Mouse (Mus musculus): ENCODE results near the gene Ano4.

Ano4 gene

DNA sequence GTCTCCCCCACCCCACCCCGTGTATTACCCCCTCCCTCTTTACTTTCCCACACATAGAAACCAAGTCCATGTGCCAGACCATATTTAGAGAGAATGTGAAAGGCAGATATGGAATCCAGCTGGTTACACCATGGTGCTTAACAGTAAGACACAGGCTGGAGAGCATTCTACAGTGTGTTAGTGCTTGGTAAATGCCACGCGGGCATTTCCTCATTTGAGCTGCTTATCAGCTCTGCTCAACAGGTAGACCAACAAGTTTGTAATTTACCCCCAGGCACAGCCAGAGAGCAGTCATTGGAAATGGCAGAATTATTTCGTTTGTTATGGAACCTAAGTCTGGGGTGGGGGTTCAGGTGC is 394.3 kb downstream of the Ano4 start:
- no peak for DNase-seq (ENCODE audit: low spot score in 2 of 2)

GRCm38 (mm10) chr10:88949649-88950296 is 394.8 kb downstream of the Ano4 start:
- DNase-seq (ENCODE audit: low spot score in 2 of 2), result no peak
